Mouse (Mus musculus): ENCODE data around the gene Dexi. TPM values are rescaled to one million over a fixed set of nuclear protein-coding genes. Genes with fewer than 3 reads are reported as not detected.

Dexi gene
- polyA plus RNA-seq, 1 experiment from 2014 or later = 26.5 TPM

DNA sequence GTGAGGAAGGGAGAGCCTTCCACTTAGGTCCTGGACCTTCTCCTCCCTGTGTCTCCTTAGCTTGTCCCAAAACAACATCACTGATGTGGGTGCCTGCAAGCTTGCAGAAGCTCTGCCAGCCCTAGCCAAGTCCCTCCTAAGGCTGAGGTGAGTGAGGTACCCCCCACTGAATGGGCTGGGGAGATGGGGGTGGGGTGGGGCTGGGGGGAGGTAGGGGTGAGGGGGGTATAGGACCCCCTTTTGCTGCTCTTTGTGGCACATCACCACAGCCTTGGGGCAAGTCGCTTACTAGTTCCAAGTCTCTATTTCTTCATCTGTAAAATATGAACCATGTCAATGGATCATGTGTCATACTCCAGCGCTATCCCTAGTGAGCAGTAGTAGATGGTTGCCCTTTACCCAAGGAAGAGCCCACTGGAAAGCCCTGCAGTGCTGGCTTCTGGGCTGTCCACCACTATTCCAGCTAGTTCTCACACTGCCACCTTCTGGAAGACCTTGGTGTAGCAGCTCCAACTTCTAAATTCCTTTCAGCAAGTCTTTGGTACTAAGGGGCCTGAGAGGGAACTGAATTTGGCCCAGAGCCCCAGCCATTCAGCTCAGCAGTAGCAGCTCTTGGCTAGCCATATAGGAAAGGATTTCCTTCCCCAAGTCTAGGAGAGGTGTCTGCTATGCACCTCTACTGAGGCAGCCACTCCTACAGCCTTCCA, 21.8 kb downstream of the Dexi start:
- Histone ChIP-seq H3K27ac (ENCODE audit: low read depth) (no peak overlapping the region), H3K4me1 (replicated peaks; ENCODE audit: control insufficient read depth, insufficient read depth, low read length) (no peaks in the 10 kb centered on the region), H3K4me3 (ENCODE audit: low read depth, low read length) (no peak overlapping the region), H3K9ac (ENCODE audit: low read length) (no peak overlapping the region), H3K36me3 (ENCODE audit: control insufficient read depth, insufficient read depth, low read length) (no peaks in the 10 kb centered on the region), H3K9me3 (ENCODE audit: control insufficient read depth, low read length) (no peaks in the 10 kb centered on the region), H3K4me2 (ENCODE audit: low read length) (no peak overlapping the region), H3K27me3 (replicated peaks; ENCODE audit: control insufficient read depth, insufficient read depth, low read length) (no peaks in the 10 kb centered on the region)
- WGBS = 26% methylated on average over 2 of the region's 2 CpGs
- ATAC-seq (replicated peaks; ENCODE audit: low FRiP score, low TSS enrichment, low read depth) (peak; percentile 54; the same call in 1 of the 2 replicates), DNase-seq (ENCODE audit: low spot score) (peak; percentile 95)

GRCm38 (mm10) chr16:10518030-10518429, 24.8 kb downstream of the Dexi start:
- WGBS = 59% methylated on average over 5 of the region's 5 CpGs
- H3K4me3 ChIP-seq (ENCODE audit: low read depth, low read length) = no peak overlapping the region
- H3K4me2 ChIP-seq (ENCODE audit: low read length) = no peak overlapping the region
- no peaks in the 10 kb centered on the region for H3K36me3 ChIP-seq (ENCODE audit: control insufficient read depth, insufficient read depth, low read length)
- no peaks in the 10 kb centered on the region for H3K4me1 ChIP-seq (replicated peaks; ENCODE audit: control insufficient read depth, insufficient read depth, low read length)
- no peak overlapping the region for H3K9ac ChIP-seq (ENCODE audit: low read length)
- no peaks in the 10 kb centered on the region for H3K27me3 ChIP-seq (replicated peaks; ENCODE audit: control insufficient read depth, insufficient read depth, low read length)
- no peaks in the 10 kb centered on the region for H3K9me3 ChIP-seq (ENCODE audit: control insufficient read depth, low read length)
- no peak for ATAC-seq (replicated peaks; ENCODE audit: low FRiP score, low TSS enrichment, low read depth)
- no peak for DNase-seq (ENCODE audit: low spot score)
- H3K27ac ChIP-seq (ENCODE audit: low read depth) = no peak overlapping the region

GRCm38 (mm10) chr16:10515953-10516572, 26.8 kb downstream of the Dexi start:
- WGBS = 90% methylated on average over 12 of the region's 12 CpGs
- Histone ChIP-seq H3K4me3 (ENCODE audit: low read depth, low read length) (no peak overlapping the region), H3K36me3 (ENCODE audit: control insufficient read depth, insufficient read depth, low read length) (no peaks in the 10 kb centered on the region), H3K4me2 (ENCODE audit: low read length) (no peak overlapping the region), H3K9ac (ENCODE audit: low read length) (no peak overlapping the region), H3K27me3 (replicated peaks; ENCODE audit: control insufficient read depth, insufficient read depth, low read length) (no peaks in the 10 kb centered on the region), H3K4me1 (replicated peaks; ENCODE audit: control insufficient read depth, insufficient read depth, low read length) (no peaks in the 10 kb centered on the region), H3K9me3 (ENCODE audit: control insufficient read depth, low read length) (no peaks in the 10 kb centered on the region), H3K27ac (ENCODE audit: low read depth) (no peak overlapping the region)
- ATAC-seq (replicated peaks; ENCODE audit: low FRiP score, low TSS enrichment, low read depth) (no peak), DNase-seq (ENCODE audit: low spot score) (no peak)

DNA sequence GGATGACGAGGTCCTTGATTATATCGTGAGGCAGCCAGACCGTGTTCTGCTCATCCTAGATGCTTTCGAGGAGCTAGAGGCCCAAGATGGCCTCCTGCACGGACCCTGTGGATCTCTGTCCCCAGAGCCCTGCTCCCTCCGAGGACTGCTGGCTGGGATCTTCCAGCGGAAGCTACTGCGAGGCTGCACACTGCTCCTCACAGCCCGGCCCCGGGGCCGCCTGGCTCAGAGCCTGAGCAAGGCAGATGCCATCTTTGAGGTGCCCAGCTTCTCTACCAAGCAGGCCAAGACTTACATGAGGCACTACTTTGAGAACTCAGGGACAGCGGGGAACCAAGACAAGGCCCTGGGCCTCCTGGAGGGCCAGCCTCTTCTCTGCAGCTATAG, 31.7 kb downstream of the Dexi start:
- no peak for ATAC-seq (replicated peaks; ENCODE audit: low FRiP score, low TSS enrichment, low read depth)
- no peaks in the 10 kb centered on the region for H3K27me3 ChIP-seq (replicated peaks; ENCODE audit: control insufficient read depth, insufficient read depth, low read length)
- DNase-seq (ENCODE audit: low spot score) = no peak
- H3K4me1 ChIP-seq (replicated peaks; ENCODE audit: control insufficient read depth, insufficient read depth, low read length) = no peaks in the 10 kb centered on the region
- H3K27ac ChIP-seq (ENCODE audit: low read depth) = no peak overlapping the region
- no peak overlapping the region for H3K4me3 ChIP-seq (ENCODE audit: low read depth, low read length)
- 89% methylated on average over 12 of the region's 12 CpGs for WGBS
- no peaks in the 10 kb centered on the region for H3K36me3 ChIP-seq (ENCODE audit: control insufficient read depth, insufficient read depth, low read length)
- no peak overlapping the region for H3K4me2 ChIP-seq (ENCODE audit: low read length)
- no peaks in the 10 kb centered on the region for H3K9me3 ChIP-seq (ENCODE audit: control insufficient read depth, low read length)
- H3K9ac ChIP-seq (ENCODE audit: low read length) = no peak overlapping the region

DNA sequence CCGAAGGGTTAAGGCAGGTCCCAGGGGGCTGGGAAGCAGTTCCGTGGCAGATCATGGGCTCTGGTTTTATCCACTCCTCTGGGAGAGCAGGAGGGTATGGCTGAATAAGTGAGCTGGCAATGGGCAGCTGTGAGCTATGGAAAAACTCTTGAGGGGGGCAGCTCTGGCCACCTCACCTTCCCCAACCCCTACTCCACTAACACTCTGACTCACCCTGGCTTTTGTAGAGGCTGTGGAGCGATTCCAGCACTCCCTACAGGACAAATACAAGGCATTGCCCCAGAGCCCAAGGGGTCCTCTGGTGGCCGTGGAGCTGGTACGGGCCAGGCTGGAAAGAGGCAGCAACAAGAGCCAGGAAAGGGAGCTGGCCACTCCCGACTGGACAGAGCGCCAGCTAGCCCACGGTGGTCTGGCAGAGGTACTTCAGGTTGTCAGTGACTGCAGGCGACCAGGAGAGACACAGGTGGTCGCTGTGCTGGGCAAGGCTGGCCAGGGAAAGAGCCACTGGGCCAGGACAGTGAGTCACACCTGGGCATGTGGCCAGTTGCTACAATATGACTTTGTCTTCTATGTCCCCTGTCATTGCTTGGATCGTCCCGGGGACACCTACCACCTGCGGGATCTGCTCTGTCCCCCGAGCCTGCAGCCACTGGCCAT, 32.2 kb downstream of the Dexi start:
- H3K4me2 ChIP-seq (ENCODE audit: low read length) = no peak overlapping the region
- no peaks in the 10 kb centered on the region for H3K9me3 ChIP-seq (ENCODE audit: control insufficient read depth, low read length)
- H3K27ac ChIP-seq (ENCODE audit: low read depth) = no peak overlapping the region
- ATAC-seq (replicated peaks; ENCODE audit: low FRiP score, low TSS enrichment, low read depth) (no peak), DNase-seq (ENCODE audit: low spot score) (no peak)
- no peaks in the 10 kb centered on the region for H3K36me3 ChIP-seq (ENCODE audit: control insufficient read depth, insufficient read depth, low read length)
- H3K4me3 ChIP-seq (ENCODE audit: low read depth, low read length) = no peak overlapping the region
- WGBS = 56% methylated on average over 14 of the region's 14 CpGs
- H3K4me1 ChIP-seq (replicated peaks; ENCODE audit: control insufficient read depth, insufficient read depth, low read length) = no peaks in the 10 kb centered on the region
- no peak overlapping the region for H3K9ac ChIP-seq (ENCODE audit: low read length)
- H3K27me3 ChIP-seq (replicated peaks; ENCODE audit: control insufficient read depth, insufficient read depth, low read length) = no peaks in the 10 kb centered on the region

DNA sequence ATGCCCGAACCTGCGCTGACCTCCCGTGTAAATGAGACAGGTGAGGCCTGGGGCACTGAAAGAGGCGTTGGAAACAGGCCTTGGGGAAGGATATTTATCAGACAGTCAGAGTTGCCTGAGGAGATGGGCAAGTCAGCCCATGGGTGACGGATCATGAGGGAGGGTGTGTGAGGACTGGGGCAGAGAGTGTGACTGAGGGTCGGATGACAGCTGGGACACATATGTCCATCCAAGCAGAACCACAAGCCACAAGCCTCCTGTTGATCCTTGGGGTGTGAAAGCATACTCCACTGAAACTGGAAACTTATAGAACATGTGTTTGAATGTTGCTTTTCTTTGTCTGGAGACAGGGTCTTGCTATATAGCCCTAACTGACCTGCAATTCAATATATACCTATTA, 34.2 kb downstream of the Dexi start:
- Histone ChIP-seq H3K4me2 (ENCODE audit: low read length) (no peak overlapping the region), H3K27me3 (replicated peaks; ENCODE audit: control insufficient read depth, insufficient read depth, low read length) (no peaks in the 10 kb centered on the region), H3K36me3 (ENCODE audit: control insufficient read depth, insufficient read depth, low read length) (no peaks in the 10 kb centered on the region), H3K27ac (ENCODE audit: low read depth) (no peak overlapping the region), H3K4me1 (replicated peaks; ENCODE audit: control insufficient read depth, insufficient read depth, low read length) (no peaks in the 10 kb centered on the region), H3K9me3 (ENCODE audit: control insufficient read depth, low read length) (no peaks in the 10 kb centered on the region), H3K4me3 (ENCODE audit: low read depth, low read length) (no peak overlapping the region), H3K9ac (ENCODE audit: low read length) (no peak overlapping the region)
- DNase-seq (ENCODE audit: low spot score) (no peak), ATAC-seq (replicated peaks; ENCODE audit: low FRiP score, low TSS enrichment, low read depth) (no peak)
- 60% methylated on average over 6 of the region's 6 CpGs for WGBS

- DNase-seq (ENCODE audit: low spot score) (no peak), ATAC-seq (replicated peaks; ENCODE audit: low FRiP score, low TSS enrichment, low read depth) (no peak)
- H3K4me2 ChIP-seq (ENCODE audit: low read length) = no peak overlapping the region
- no peak overlapping the region for H3K27ac ChIP-seq (ENCODE audit: low read depth)
- no peak overlapping the region for H3K4me3 ChIP-seq (ENCODE audit: low read depth, low read length)
- no peak overlapping the region for H3K9ac ChIP-seq (ENCODE audit: low read length)
- H3K27me3 ChIP-seq (replicated peaks; ENCODE audit: control insufficient read depth, insufficient read depth, low read length) = no peaks in the 10 kb centered on the region
- H3K9me3 ChIP-seq (ENCODE audit: control insufficient read depth, low read length) = no peaks in the 10 kb centered on the region
- H3K4me1 ChIP-seq (replicated peaks; ENCODE audit: control insufficient read depth, insufficient read depth, low read length) = no peaks in the 10 kb centered on the region
- no peaks in the 10 kb centered on the region for H3K36me3 ChIP-seq (ENCODE audit: control insufficient read depth, insufficient read depth, low read length)
- WGBS = 77% methylated on average over 4 of the region's 4 CpGs
Observed at GRCm38 (mm10) chr16:10507445-10507844, 35.4 kb downstream of the Dexi start.

DNA sequence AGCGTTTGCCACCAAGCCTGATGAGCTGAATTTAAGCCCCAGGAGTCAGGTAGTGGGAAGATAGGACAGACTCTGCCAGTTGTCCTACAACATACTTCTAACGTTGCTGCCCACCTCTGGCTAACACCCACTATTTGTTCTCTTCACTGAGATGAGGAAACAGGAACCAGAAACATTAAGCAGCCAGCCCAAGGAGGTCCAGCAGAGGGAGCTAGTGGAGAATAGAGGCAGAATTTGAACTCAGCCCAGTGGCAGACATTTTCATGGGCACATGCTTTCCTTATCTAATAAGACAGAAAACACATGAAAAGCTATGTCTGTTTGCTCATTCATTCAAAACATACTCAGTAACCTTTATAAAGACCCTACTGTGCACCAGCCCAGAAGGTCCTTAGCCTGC, 39.8 kb downstream of the Dexi start:
- WGBS = 54% methylated on average over 2 of the region's 2 CpGs
- no peak for ATAC-seq (replicated peaks; ENCODE audit: low FRiP score, low TSS enrichment, low read depth)
- Histone ChIP-seq H3K9me3 (ENCODE audit: control insufficient read depth, low read length) (no peaks in the 10 kb centered on the region), H3K4me2 (ENCODE audit: low read length) (no peak overlapping the region), H3K27me3 (replicated peaks; ENCODE audit: control insufficient read depth, insufficient read depth, low read length) (no peaks in the 10 kb centered on the region), H3K4me1 (replicated peaks; ENCODE audit: control insufficient read depth, insufficient read depth, low read length) (no peaks in the 10 kb centered on the region), H3K4me3 (ENCODE audit: low read depth, low read length) (no peak overlapping the region), H3K27ac (ENCODE audit: low read depth) (no peak overlapping the region), H3K9ac (ENCODE audit: low read length) (no peak overlapping the region), H3K36me3 (ENCODE audit: control insufficient read depth, insufficient read depth, low read length) (no peaks in the 10 kb centered on the region)
- no peak for DNase-seq (ENCODE audit: low spot score)

All from intestine, embryonic 14.5 days (tissue).